ENCODE assay signal across 8 mouse cellular contexts in the genomic region with DNA sequence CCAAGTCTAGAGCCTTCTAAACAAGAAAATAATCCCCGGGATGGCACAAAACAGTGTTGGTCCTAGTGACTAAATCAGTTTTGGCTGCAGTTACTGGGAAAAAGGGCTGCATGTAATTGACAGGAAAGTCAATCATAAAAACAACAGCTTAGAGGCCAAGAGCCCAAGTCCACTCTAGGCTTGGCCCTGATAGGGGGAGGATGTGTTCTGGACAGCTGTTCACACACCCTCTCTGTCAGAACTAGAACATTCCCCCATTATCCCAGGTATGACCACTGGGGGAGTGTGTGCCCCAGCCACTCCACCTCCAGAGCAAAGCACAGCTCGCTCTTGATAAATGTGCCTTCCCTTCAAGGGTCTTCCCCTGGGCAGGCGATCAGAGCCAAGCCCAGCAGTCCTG. TPM values are rescaled to one million over a fixed set of nuclear protein-coding genes. Genes with fewer than 3 reads are reported as not detected.
DNase-seq lines count a peak whose midpoint lies in the region; ATAC-seq and TF ChIP-seq lines count a peak whose summit lies in the region.

No protein-coding gene starts in this region.

- peak overlapping the region; percentile 55 for H3K27ac ChIP-seq in lung, embryonic 14.5 days (ENCODE audit: low read depth)
- no peak overlapping the region for H3K27ac ChIP-seq in forebrain, embryonic 15.5 days (replicated peaks)

- no peak overlapping the region for H3K4me3 ChIP-seq in lung, embryonic 14.5 days (ENCODE audit: low read depth, low read length)
- no peak overlapping the region for H3K4me3 ChIP-seq in forebrain, embryonic 15.5 days

- H3K9ac ChIP-seq in lung, embryonic 14.5 days, result no peak overlapping the region
- no peak overlapping the region for H3K9ac ChIP-seq in forebrain, embryonic 15.5 days (replicated peaks)

- peak; percentile 45; the same call in 1 of the 2 replicates for ATAC-seq in lung, embryonic 14.5 days (ENCODE audit: insufficient read depth)
- 0 out of 2 replicates have a peak, but pooled peaks have one; percentile 42 for ATAC-seq in megakaryocyte-erythroid progenitor cell, adult 5-6 weeks (replicated peaks; ENCODE audit: low FRiP score, low TSS enrichment, poor library complexity, severe bottlenecking)
- ATAC-seq in forebrain, embryonic 15.5 days (replicated peaks), result no peak

- H3K27me3 ChIP-seq in lung, embryonic 14.5 days (ENCODE audit: insufficient read depth, low read length), result no peaks in the 10 kb centered on the region
- no peaks in the 10 kb centered on the region for H3K27me3 ChIP-seq in forebrain, embryonic 15.5 days

- WGBS in lung, embryonic 14.5 days, result 55% methylated on average over 3 of the region's 3 CpGs
- 82% methylated on average over 3 of the region's 3 CpGs for WGBS in forebrain, embryonic 15.5 days

- no peaks in the 10 kb centered on the region for H3K9me3 ChIP-seq in lung, embryonic 14.5 days (ENCODE audit: low read depth, low read length)
- H3K9me3 ChIP-seq in forebrain, embryonic 15.5 days, result no peaks in the 10 kb centered on the region

- peaks cover 9% of the 10 kb centered on the region; the same call in 1 of the 2 replicates for H3K36me3 ChIP-seq in lung, embryonic 14.5 days (ENCODE audit: insufficient read depth)
- H3K36me3 ChIP-seq in forebrain, embryonic 15.5 days, result 0 out of 2 replicates have a peak, but pooled peaks cover 3% of the 10 kb centered on the region

- H3K4me2 ChIP-seq in lung, embryonic 14.5 days, result no peak overlapping the region
- no peak overlapping the region for H3K4me2 ChIP-seq in forebrain, embryonic 15.5 days (replicated peaks)

- peak; percentile 52 for TF ChIP-seq CTCF in lung, embryonic 14.5 days (IDR thresholded peaks at IDR 0.05; ENCODE audit: low read depth)

- DNase-seq in cerebellum, postnatal 10 days, result peak; percentile 48 to 51
- DNase-seq in cerebellum, adult 11-12 months, result no peak
- DNase-seq in lung, embryonic 14.5 days, result peak; percentile 19
- no peak for DNase-seq in lung, postnatal 14 days
- peak; percentile 66 for DNase-seq in heart, postnatal 4 days
- no peak for DNase-seq in spleen, postnatal 36 days (ENCODE audit: low spot score in 2 of 2)

- peaks cover 4% of the 10 kb centered on the region; the same call in 1 of the 2 replicates for H3K4me1 ChIP-seq in lung, embryonic 14.5 days (ENCODE audit: insufficient read depth)
- peaks cover 19% of the 10 kb centered on the region for H3K4me1 ChIP-seq in forebrain, embryonic 15.5 days

RNA-seq across cellular contexts. Expression of a gene that starts 14.7 kb away (rescaled TPM):
- polyA plus RNA-seq in lung, embryonic 14.5 days (2014; fragmentation: Nextera tagmentation; extraction: Ambion mirVana), result 18.8 and 20.6 TPM in 2 replicates
- total RNA-seq in heart, postnatal 4 days (2021), result 100 to 1,000 TPM; 105 TPM
- total RNA-seq in megakaryocyte-erythroid progenitor cell, adult 5-6 weeks (2014; fragmentation: Nextera tagmentation), result 23.5 and 24.4 TPM in 2 replicates
- 36.7 and 37.4 TPM in 2 replicates for total RNA-seq in megakaryocyte-erythroid progenitor cell, adult 5-6 weeks (2017)
- polyA plus RNA-seq in forebrain, embryonic 15.5 days (2015; fragmentation: Nextera tagmentation; extraction: Ambion mirVana), result 30.5 and 34.0 TPM in 2 replicates

Comparison
In these comparisons a context has a peak if more than half of its experiments do, and no peak if none do; other contexts are left out.
1. DNase-seq: peak in cerebellum, postnatal 10 days (2 of 2), lung, embryonic 14.5 days (single experiment) and heart, postnatal 4 days (single experiment); none in cerebellum, adult 11-12 months (single experiment), lung, postnatal 14 days (single experiment) and spleen, postnatal 36 days (0 of 2).